Mouse (Mus musculus): ENCODE measurements around the gene Cfap100. TPM values are rescaled to one million over a fixed set of nuclear protein-coding genes. Genes with fewer than 3 reads are reported as not detected.

The Cfap100 gene
- total and polyA plus RNA-seq, 3 experiments: 0.10 TPM; not detected in 2

- dilution Hi-C loops (cut with MboI; ENCODE audit: extremely low pct_ligation_motif_present, extremely low pct_unique_long_range_greater_than_20kb, low sequenced_read_pairs): no loop called here
- Histone ChIP-seq H3K4me2 (ENCODE audit: insufficient read depth, low read depth, poor library complexity, severe bottlenecking) (no peak overlapping the region), H3K4me1 (ENCODE audit: control insufficient read depth in 1 of 2, insufficient read depth in 2 of 2) (no peaks in the 10 kb centered on the region), H3K36me3 (replicated peaks in 1 of 2; ENCODE audit: control insufficient read depth in 1 of 2, insufficient read depth in 1 of 2, low read length in 1 of 2) (no peaks in the 10 kb centered on the region), H3K9me3 (replicated peaks; ENCODE audit: low read length) (peaks cover 6% of the 10 kb centered on the region), H3K4me3 (replicated peaks in 1 of 3; ENCODE audit: low read depth in 2 of 3, low read length in 2 of 3, poor library complexity in 1 of 3) (no peak overlapping the region), H3K79me2 (replicated peaks; ENCODE audit: control insufficient read depth, extremely low read depth, insufficient read depth, poor library complexity, severe bottlenecking) (no peaks in the 10 kb centered on the region), H3K27ac (ENCODE audit: insufficient read depth, low read depth) (no peak overlapping the region), H3K9ac (ENCODE audit: insufficient read depth, low read depth) (no peak overlapping the region), H3K27me3 (replicated peaks) (peaks cover 64% of the 10 kb centered on the region)
- DNase-seq (ENCODE audit: extremely low read depth): no peak
- no peak for TF ChIP-seq GABPA (IDR thresholded peaks at IDR 0.05; ENCODE audit: insufficient replicate concordance, low read depth, low read length)
- TF ChIP-seq MXI1 (IDR thresholded peaks at IDR 0.05; ENCODE audit: low read depth, low read length): no peak
- no peak for TF ChIP-seq HCFC1 (IDR thresholded peaks at IDR 0.05; ENCODE audit: low read depth, low read length)
- no peak for TF ChIP-seq POLR2A (IDR thresholded peaks at IDR 0.05; ENCODE audit: low read depth, low read length)
- TF ChIP-seq EP300 (IDR thresholded peaks at IDR 0.05; ENCODE audit: low read length): no peak
- TF ChIP-seq MYC (IDR thresholded peaks at IDR 0.05; ENCODE audit: low read depth, low read length): no peak
- TF ChIP-seq CHD2 (IDR thresholded peaks at IDR 0.05; ENCODE audit: low read length): no peak
- TF ChIP-seq SMC3 (IDR thresholded peaks at IDR 0.05; ENCODE audit: low read depth, low read length): no peak
- TF ChIP-seq ZC3H11A (IDR thresholded peaks at IDR 0.05; ENCODE audit: low read depth, low read length): no peak
- TF ChIP-seq TBP (conservative IDR thresholded peaks at IDR 0.05; ENCODE audit: low read depth, low read length): no peak
- no peak for TF ChIP-seq ZNF384 (IDR thresholded peaks at IDR 0.05; ENCODE audit: low read depth, low read length)
- no peak for TF ChIP-seq CHD1 (IDR thresholded peaks at IDR 0.05; ENCODE audit: low read depth, low read length)
- TF ChIP-seq MEF2A (IDR thresholded peaks at IDR 0.05; ENCODE audit: borderline replicate concordance, low read depth, low read length): no peak
- no peak for TF ChIP-seq RCOR1 (conservative IDR thresholded peaks at IDR 0.05; ENCODE audit: low read depth, low read length)
- TF ChIP-seq RAD21 (IDR thresholded peaks at IDR 0.05; ENCODE audit: low read depth, low read length): no peak
- no peak for TF ChIP-seq JUND (conservative IDR thresholded peaks at IDR 0.05; ENCODE audit: low read depth, low read length)
- TF ChIP-seq MAZ (IDR thresholded peaks at IDR 0.05; ENCODE audit: low read depth, low read length): no peak
- no peak for TF ChIP-seq USF1 (IDR thresholded peaks at IDR 0.05; ENCODE audit: low read depth, low read length)
- TF ChIP-seq CTCF (conservative IDR thresholded peaks at IDR 0.05 in 1 of 2, IDR thresholded peaks at IDR 0.05 in 1 of 2; ENCODE audit: low read depth in 2 of 2, low read length in 2 of 2): no peak
- in situ Hi-C loops (cut with MboI; ENCODE audit: low pct_ligation_motif_present, low pct_unique_long_range_greater_than_20kb, low sequenced_read_pairs): no loop called here
Observed at GRCm38 (mm10) chr6:90463890-90464421, 35.4 kb upstream of the Cfap100 start.

GRCm38 (mm10) chr6:90463228-90463862 lies 34.7 kb upstream of the Cfap100 start:
- in situ Hi-C loops (cut with MboI; ENCODE audit: low pct_ligation_motif_present, low pct_unique_long_range_greater_than_20kb, low sequenced_read_pairs): no loop called here
- Histone ChIP-seq H3K9ac (ENCODE audit: insufficient read depth, low read depth) (no peak overlapping the region), H3K4me1 (ENCODE audit: control insufficient read depth in 1 of 2, insufficient read depth in 2 of 2) (no peaks in the 10 kb centered on the region), H3K4me3 (replicated peaks in 1 of 3; ENCODE audit: low read depth in 2 of 3, low read length in 2 of 3, poor library complexity in 1 of 3) (no peak overlapping the region), H3K9me3 (replicated peaks; ENCODE audit: low read length) (peaks cover 6% of the 10 kb centered on the region), H3K27ac (ENCODE audit: insufficient read depth, low read depth) (no peak overlapping the region), H3K27me3 (replicated peaks) (peaks cover 63% of the 10 kb centered on the region), H3K4me2 (ENCODE audit: insufficient read depth, low read depth, poor library complexity, severe bottlenecking) (no peak overlapping the region), H3K36me3 (replicated peaks in 1 of 2; ENCODE audit: control insufficient read depth in 1 of 2, insufficient read depth in 1 of 2, low read length in 1 of 2) (no peaks in the 10 kb centered on the region), H3K79me2 (replicated peaks; ENCODE audit: control insufficient read depth, extremely low read depth, insufficient read depth, poor library complexity, severe bottlenecking) (no peaks in the 10 kb centered on the region)
- dilution Hi-C loops (cut with MboI; ENCODE audit: extremely low pct_ligation_motif_present, extremely low pct_unique_long_range_greater_than_20kb, low sequenced_read_pairs): no loop called here
- no peak for DNase-seq (ENCODE audit: extremely low read depth)
- TF ChIP-seq MXI1 (IDR thresholded peaks at IDR 0.05; ENCODE audit: low read depth, low read length) (no peak), USF1 (IDR thresholded peaks at IDR 0.05; ENCODE audit: low read depth, low read length) (no peak)

Data from CH12.LX (cell line).